Mouse (Mus musculus) urinary bladder, postnatal 10 days (tissue): ENCODE data around the gene Glud1.

Experiments
- DNase-seq: peaks from one replicate; pipeline ENCODE4 v3.0.0; 2022; ENCODE audit warnings: low spot score

The Glud1 gene

DNA sequence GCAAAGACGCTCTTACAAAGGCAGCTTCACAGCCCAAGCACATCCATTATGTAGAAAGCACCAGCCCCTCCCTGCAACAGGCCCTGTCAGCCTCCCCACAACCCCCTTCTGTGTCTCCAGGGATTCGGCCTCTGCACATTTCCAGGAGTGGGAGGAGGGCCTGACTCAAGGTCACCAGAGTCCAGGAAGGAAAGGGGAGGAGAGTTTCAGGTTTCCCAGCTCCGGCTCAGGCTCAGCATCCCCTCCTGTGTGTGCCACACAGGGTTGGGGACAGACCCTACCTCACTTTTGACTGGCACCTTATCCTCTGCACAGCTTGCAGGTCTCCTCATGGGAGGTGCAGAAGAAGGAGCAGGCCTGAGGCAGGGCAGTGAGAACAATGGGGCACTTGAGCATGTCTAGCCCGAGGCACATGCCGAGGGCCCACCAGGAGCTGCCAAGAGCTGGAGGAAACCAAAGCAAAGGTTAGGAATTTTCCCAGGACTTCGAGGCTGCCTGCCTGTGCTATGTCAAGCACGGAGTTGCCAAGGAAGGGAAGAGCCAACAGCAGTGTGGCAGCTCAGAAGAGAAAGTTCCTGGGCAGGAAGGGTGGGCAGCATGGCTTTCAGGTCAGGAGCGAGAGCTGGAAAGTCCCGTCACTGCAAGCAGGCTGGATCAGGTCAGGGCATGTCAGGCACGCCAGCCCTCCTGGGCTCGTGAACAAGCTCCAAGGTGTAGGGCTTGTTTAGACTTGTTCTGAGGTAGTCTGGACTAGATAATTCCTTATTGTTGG lies 68.2 kb downstream of the Glud1 start:
- DNase-seq: no peak

DNA sequence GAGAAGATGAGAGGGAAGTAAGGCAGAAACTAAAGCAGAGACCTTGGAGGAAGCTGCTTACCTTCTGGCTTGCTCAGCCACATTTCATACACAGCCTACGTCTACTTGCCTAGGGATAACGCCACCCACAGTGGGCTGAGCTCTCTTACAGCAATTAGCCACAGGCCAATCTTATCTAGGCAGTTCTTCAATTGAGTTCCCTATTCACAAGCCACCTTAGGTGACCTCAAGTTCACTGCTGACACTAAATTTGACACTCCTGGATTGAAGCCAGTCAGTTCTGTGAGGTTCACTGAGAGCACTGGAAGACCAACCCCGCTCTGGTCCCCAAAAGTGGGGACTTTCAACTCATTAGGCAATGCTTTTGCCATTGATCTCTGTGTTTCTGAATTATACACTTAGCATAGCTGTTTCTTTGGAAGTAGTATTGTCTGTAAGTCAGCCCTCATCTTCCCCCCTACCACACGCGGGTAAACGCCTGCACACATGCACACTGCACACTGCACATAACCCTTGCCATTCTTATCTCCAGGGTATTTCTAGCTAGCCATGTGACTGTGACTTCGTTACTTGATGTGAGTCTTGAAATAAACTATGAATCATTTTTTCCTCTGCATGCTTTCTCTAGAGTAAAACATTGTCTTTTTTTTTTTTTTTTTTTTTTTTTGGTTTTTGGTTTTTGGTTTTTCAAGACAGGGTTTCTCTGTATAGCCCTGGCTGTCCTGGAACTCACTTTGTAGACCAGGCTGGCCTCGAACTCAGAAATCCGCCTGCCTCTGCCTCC lies 72.6 kb downstream of the Glud1 start:
- no peak for DNase-seq

DNA sequence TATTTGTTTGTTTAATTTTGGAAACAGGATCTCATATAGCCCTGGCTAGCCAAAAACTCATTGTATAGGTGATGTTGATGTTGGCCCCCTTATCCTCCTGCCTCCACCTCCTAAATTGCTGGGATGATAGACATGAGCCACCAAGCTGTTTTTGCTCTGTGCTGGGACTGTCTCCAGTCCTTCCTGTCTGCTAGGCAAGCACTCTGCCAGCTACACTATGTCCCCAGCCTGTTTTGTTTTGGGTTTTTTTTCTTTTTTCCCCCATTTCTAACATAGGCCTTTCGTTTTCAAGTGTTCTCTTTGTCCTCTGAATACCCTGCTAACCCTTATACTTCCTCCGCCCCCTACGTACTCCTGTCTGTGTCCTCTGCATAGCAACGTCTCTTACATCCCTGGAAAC lies 82.8 kb downstream of the Glud1 start:
- DNase-seq: no peak
